Mouse (Mus musculus) brain, embryonic 14.5 days (tissue): ENCODE measurements around the gene Sstr5. TPM values are rescaled to one million over a fixed set of nuclear protein-coding genes. Genes with fewer than 3 reads are reported as not detected.

Experiments used
- DNase-seq: peaks from one replicate; pipeline ENCODE4 v3.0.0-alpha.2; 2011; ENCODE audit warnings: low read depth
- CTCF ChIP-seq: fragments of 200-500 bp; IDR thresholded peaks from 2 replicates; pipeline ENCODE4 v1.5.1; 2012; ENCODE audit warnings: inconsistent platforms, mild to moderate bottlenecking, moderate library complexity, borderline replicate concordance; ENCODE audit not compliant: insufficient read depth, insufficient read length; ENCODE audit errors: extremely low read depth
- POLR2A ChIP-seq: fragments of 200-500 bp; IDR thresholded peaks from 2 replicates; pipeline ENCODE4 v1.6.1; 2012; ENCODE audit warnings: mild to moderate bottlenecking, inconsistent platforms, borderline replicate concordance; ENCODE audit not compliant: poor library complexity, insufficient read depth, insufficient read length, severe bottlenecking; ENCODE audit errors: extremely low read depth
- polyA plus RNA-seq: library from polyadenylated mRNA; depleted of rRNA; stranded (reverse); fragments of >200 nt; gene quantifications from 2 replicates; pipeline ENCODE4 v1.2.3, GENCODE M21; 2012; rRNA removed

Gene Sstr5
- polyA plus RNA-seq, 1 experiment = 0.22 TPM

DNA sequence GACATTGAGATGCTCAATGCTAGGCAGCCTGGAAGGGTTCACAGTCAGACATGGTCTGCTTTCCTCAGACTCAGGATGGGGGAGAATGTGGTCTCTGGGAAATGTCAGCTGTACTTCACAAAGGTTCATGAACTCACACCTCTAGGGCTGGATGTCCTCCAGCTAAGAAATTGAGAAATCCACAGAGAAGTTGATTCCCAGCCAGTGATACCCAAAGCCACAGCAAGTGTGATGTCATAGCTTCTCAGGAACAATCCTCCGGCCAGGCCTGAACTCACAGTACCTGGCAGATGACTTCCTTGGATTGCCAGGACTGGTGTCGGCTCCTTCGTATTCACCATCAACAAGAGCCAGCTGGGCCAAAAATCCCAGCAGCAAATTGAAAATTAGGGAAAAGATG, 51.2 kb downstream of the Sstr5 start:
- DNase-seq = peak; percentile 26
- TF ChIP-seq CTCF = no peak
- TF ChIP-seq POLR2A = no peak

DNA sequence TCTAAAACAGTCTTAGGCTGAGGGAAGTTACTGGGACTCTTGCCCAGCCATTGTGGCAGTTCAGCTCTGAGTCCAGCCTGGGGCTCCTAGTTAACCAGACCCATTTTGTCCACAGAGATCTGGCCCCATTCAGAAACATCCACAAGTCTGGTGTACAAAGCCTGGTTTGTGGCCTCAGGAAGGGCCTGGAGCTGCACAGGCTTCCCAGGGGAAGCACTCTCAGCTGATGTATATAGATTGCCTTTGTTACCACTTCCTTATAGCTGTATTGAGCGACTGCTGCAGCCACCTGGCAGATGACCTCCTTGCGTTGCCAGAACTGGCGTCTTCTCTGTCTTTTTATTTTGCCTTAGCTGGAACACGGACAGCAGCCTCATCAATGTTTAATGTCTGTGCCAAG, 52.0 kb downstream of the Sstr5 start:
- no peak for DNase-seq
- TF ChIP-seq POLR2A = no peak
- no peak for TF ChIP-seq CTCF

DNA sequence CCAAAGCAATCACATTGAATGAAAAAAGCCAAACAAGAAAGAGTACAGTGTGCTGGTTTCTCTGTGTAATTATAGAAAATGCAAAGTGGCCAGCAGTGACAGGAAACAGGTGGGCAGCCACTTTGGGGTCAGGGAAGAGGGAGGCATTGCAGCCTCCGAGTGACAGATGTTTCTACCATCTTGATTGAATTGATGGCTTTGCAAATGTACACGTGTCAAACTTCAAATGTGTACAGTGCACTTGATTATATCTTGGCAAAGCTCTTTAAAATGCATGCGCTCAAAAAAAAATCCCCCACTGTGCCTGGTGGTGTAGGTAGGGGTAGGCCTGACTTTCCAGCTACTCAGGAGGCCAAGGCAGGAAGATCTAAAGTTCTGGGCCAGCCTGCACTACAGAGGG, 54.2 kb downstream of the Sstr5 start:
- TF ChIP-seq CTCF (no peak), POLR2A (no peak)
- no peak for DNase-seq

DNA sequence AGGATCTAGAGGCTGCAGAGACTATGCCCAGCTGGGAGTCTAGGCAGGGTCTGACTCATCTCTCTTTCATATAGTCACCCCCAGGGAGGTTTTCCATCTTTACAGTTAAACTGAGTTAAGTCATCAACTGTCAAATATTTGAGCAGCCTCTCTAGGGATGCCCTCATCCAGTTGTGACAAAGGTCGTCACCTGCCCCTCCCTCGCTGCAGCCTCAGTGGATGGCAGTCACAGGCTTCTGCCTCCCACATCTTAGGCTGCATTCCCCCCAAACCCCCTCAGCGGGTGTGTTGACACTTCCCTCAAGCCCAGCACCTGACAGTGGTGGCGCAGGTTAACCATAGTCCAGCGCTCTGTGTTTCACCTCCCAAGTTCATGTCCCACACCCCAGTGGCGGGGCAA, 55.7 kb downstream of the Sstr5 start:
- TF ChIP-seq POLR2A = no peak
- TF ChIP-seq CTCF = no peak
- no peak for DNase-seq

Other genes starting within 250 kb of the Sstr5 start
- gene Baiap3, start 240.9 kb downstream of the Sstr5 start, polyA plus RNA-seq = 15.6 and 16.6 TPM in 2 replicates
- 481 and 573 TPM in 2 replicates for gene Ube2i, start 222.7 kb downstream of the Sstr5 start, polyA plus RNA-seq
- gene Prss34, start 198.9 kb downstream of the Sstr5 start, polyA plus RNA-seq = 0.08 and 0.19 TPM in 2 replicates
- not detected in 2 replicates for gene Prss28, start 188.6 kb downstream of the Sstr5 start, polyA plus RNA-seq
- not detected in 2 replicates for gene Prss29, start 178.6 kb downstream of the Sstr5 start, polyA plus RNA-seq
- 0.06 TPM in 1 of 2 replicates, not detected in the other for gene Tpsab1, start 151.7 kb downstream of the Sstr5 start, polyA plus RNA-seq
- 0.62 and 2.5 TPM in 2 replicates for gene Tpsb2, start 131.0 kb downstream of the Sstr5 start, polyA plus RNA-seq
- gene Tpsg1, start 128.0 kb downstream of the Sstr5 start, polyA plus RNA-seq = 0.45 and 0.72 TPM in 2 replicates
- gene Cacna1h, start 63.5 kb downstream of the Sstr5 start, polyA plus RNA-seq = 90.4 and 118 TPM in 2 replicates
- 1.1 and 1.4 TPM in 2 replicates for gene Tekt4, start 42.7 kb downstream of the Sstr5 start, polyA plus RNA-seq
- gene Sox8, start 73.4 kb upstream of the Sstr5 start, polyA plus RNA-seq = 17.6 and 17.9 TPM in 2 replicates
- 11.7 and 16.0 TPM in 2 replicates for gene Lmf1, start 81.8 kb upstream of the Sstr5 start, polyA plus RNA-seq
- 0.90 and 1.1 TPM in 2 replicates for gene Gng13, start 219.9 kb upstream of the Sstr5 start, polyA plus RNA-seq
- 12.4 and 18.7 TPM in 2 replicates for gene Chtf18, start 230.1 kb upstream of the Sstr5 start, polyA plus RNA-seq
- 43.2 and 59.4 TPM in 2 replicates for gene Rpusd1, start 230.4 kb upstream of the Sstr5 start, polyA plus RNA-seq
- gene Mslnl, start 238.8 kb upstream of the Sstr5 start, polyA plus RNA-seq = 0.09 TPM in 1 of 2 replicates, not detected in the other